16 mouse cellular contexts compared by ENCODE assay signal in genomic region chr3:84002433-84003090, GRCm38 (mm10). TPM values are rescaled to one million over a fixed set of nuclear protein-coding genes. Genes with fewer than 3 reads are reported as not detected.
DNase-seq lines count a peak whose midpoint lies in the region; ATAC-seq and TF ChIP-seq lines count a peak whose summit lies in the region.
"Had no signal": no experiment of that assay in that cellular context is flagged by ENCODE, and none has a peak within 500 bp of the region (broad histone marks: within the 10 kb centered on the region; RNA-seq: fewer than 3 reads in every experiment).

No protein-coding gene starts in this region.

- H3K4me3 ChIP-seq in lung, embryonic 16.5 days (ENCODE audit: low read length), result no peak overlapping the region
- no peak overlapping the region for H3K4me3 ChIP-seq in liver, embryonic 13.5 days (replicated peaks)
- H3K4me3 ChIP-seq in stomach, postnatal 0 days (ENCODE audit: low read depth, low read length), result no peak overlapping the region
- H3K4me3 ChIP-seq: layer of hippocampus, adult 2 months; limb, embryonic 15.5 days had no signal

- no peaks in the 10 kb centered on the region for H3K36me3 ChIP-seq in lung, embryonic 16.5 days (ENCODE audit: control insufficient read depth, insufficient read depth, low read length)
- H3K36me3 ChIP-seq in liver, embryonic 13.5 days, result peaks cover 18% of the 10 kb centered on the region
- 0 out of 2 replicates have a peak, but pooled peaks cover 2% of the 10 kb centered on the region for H3K36me3 ChIP-seq in stomach, postnatal 0 days (ENCODE audit: control insufficient read depth, insufficient read depth, low read length)
- H3K36me3 ChIP-seq: limb, embryonic 15.5 days had no signal

- no peak overlapping the region for H3K9ac ChIP-seq in lung, embryonic 16.5 days (ENCODE audit: low read length)
- no peak overlapping the region for H3K9ac ChIP-seq in liver, embryonic 13.5 days
- H3K9ac ChIP-seq in stomach, postnatal 0 days (ENCODE audit: low read length), result no peak overlapping the region
- H3K9ac ChIP-seq: limb, embryonic 15.5 days had no signal

- peak; percentile 19 for DNase-seq in adrenal gland, postnatal 14 days
- no peak for DNase-seq in adrenal gland, postnatal 36 days
- DNase-seq in lung, postnatal 14 days, result no peak
- DNase-seq in liver, embryonic 13.5 days, result no peak
- peak; percentile 48 for DNase-seq in stomach, postnatal 0 days (ENCODE audit: low spot score)
- DNase-seq in right cerebral cortex, postnatal 36 days (ENCODE audit: low spot score in 2 of 2), result no peak
- no peak for DNase-seq in heart, adult 8-10 months (ENCODE audit: low spot score)
- DNase-seq: cerebellum, adult 11 months; heart, adult 18-20 months; heart, postnatal 10 days; right cerebral cortex, postnatal 25 days; thymus, postnatal 36 days had no signal

- H3K27ac ChIP-seq in lung, embryonic 16.5 days (ENCODE audit: low read length), result 0 out of 2 replicates have a peak overlapping the region, but pooled peaks have one; percentile 8
- H3K27ac ChIP-seq in liver, embryonic 13.5 days, result peak overlapping the region; percentile 29; the same call in 1 of the 2 replicates
- peak overlapping the region; percentile 20; the same call in 1 of the 2 replicates for H3K27ac ChIP-seq in stomach, postnatal 0 days (replicated peaks)
- H3K27ac ChIP-seq: layer of hippocampus, adult 2 months; limb, embryonic 15.5 days had no signal

- H3K9me3 ChIP-seq in lung, embryonic 16.5 days (ENCODE audit: control insufficient read depth, low read length), result no peaks in the 10 kb centered on the region
- H3K9me3 ChIP-seq in liver, embryonic 13.5 days (replicated peaks), result no peaks in the 10 kb centered on the region
- no peaks in the 10 kb centered on the region for H3K9me3 ChIP-seq in stomach, postnatal 0 days (ENCODE audit: control insufficient read depth, low read length)
- H3K9me3 ChIP-seq: G1E; limb, embryonic 15.5 days had no signal

- no peak for ATAC-seq in lung, embryonic 16.5 days (ENCODE audit: low read depth)
- ATAC-seq in liver, embryonic 13.5 days (ENCODE audit: low read depth), result peak; percentile 15; the same call in 1 of the 2 replicates
- peak; percentile 88 for ATAC-seq in stomach, postnatal 0 days (ENCODE audit: low FRiP score, low TSS enrichment)

- no peaks in the 10 kb centered on the region for H3K27me3 ChIP-seq in lung, embryonic 16.5 days (ENCODE audit: control insufficient read depth, insufficient read depth, low read depth, low read length)
- no peaks in the 10 kb centered on the region for H3K27me3 ChIP-seq in liver, embryonic 13.5 days
- no peaks in the 10 kb centered on the region for H3K27me3 ChIP-seq in stomach, postnatal 0 days (ENCODE audit: control insufficient read depth, insufficient read depth, low read length)
- H3K27me3 ChIP-seq: limb, embryonic 15.5 days had no signal

- no peak for TF ChIP-seq EP300 in stomach, postnatal 0 days (optimal IDR thresholded peaks at IDR 0.05)

- H3K4me1 ChIP-seq in lung, embryonic 16.5 days (replicated peaks; ENCODE audit: control insufficient read depth, insufficient read depth, low read length), result peaks cover 17% of the 10 kb centered on the region
- peaks cover 70% of the 10 kb centered on the region for H3K4me1 ChIP-seq in liver, embryonic 13.5 days (replicated peaks)
- no peaks in the 10 kb centered on the region for H3K4me1 ChIP-seq in stomach, postnatal 0 days (replicated peaks; ENCODE audit: control insufficient read depth, insufficient read depth)

- no peak for TF ChIP-seq CTCF in stomach, postnatal 0 days (IDR thresholded peaks at IDR 0.05; ENCODE audit: low read depth)

- 65% methylated on average over 6 of the region's 6 CpGs for WGBS in lung, embryonic 16.5 days
- WGBS in liver, embryonic 13.5 days (ENCODE audit: insufficient replicate concordance), result 79% methylated on average over 6 of the region's 6 CpGs
- WGBS in stomach, postnatal 0 days, result 58% methylated on average over 6 of the region's 6 CpGs

- H3K4me2 ChIP-seq in lung, embryonic 16.5 days (ENCODE audit: low read depth, low read length), result no peak overlapping the region
- H3K4me2 ChIP-seq in liver, embryonic 13.5 days, result no peak overlapping the region
- H3K4me2 ChIP-seq in stomach, postnatal 0 days (replicated peaks; ENCODE audit: low read depth), result 0 out of 2 replicates have a peak overlapping the region, but pooled peaks have one; percentile 3
- H3K4me2 ChIP-seq: limb, embryonic 15.5 days had no signal

RNA-seq across cellular contexts. Expression of gene Tmem131l, which starts 37.4 kb away (rescaled TPM):
- 45.7 and 60.1 TPM in 2 replicates for total RNA-seq in adrenal gland, postnatal 14 days (2021)
- 10 to 100 TPM; 32.6 to 34.5 TPM for total RNA-seq in adrenal gland, postnatal 36 days (2021)
- polyA plus RNA-seq in lung, embryonic 16.5 days (2015; fragmentation: Nextera tagmentation; extraction: Ambion mirVana), result 46.4 and 47.0 TPM in 2 replicates
- 23.0 and 23.7 TPM in 2 replicates for polyA plus RNA-seq in liver, embryonic 13.5 days (2015; fragmentation: Nextera tagmentation; extraction: Ambion mirVana)
- 15.5 and 18.3 TPM in 2 replicates for polyA plus RNA-seq in stomach, postnatal 0 days (2015; fragmentation: Nextera tagmentation; extraction: Ambion mirVana)
- 10 to 100 TPM; 17.6 to 25.0 (median 21.0) TPM for total RNA-seq in heart, adult 8-10 months (2022)

Comparison
In these comparisons a context has a peak if more than half of its experiments do, and no peak if none do; other contexts are left out.
1. DNase-seq: peak in adrenal gland, postnatal 14 days (single experiment) and stomach, postnatal 0 days (single experiment); none in adrenal gland, postnatal 36 days (0 of 2), lung, postnatal 14 days (single experiment), liver, embryonic 13.5 days (single experiment), right cerebral cortex, postnatal 36 days (0 of 2) and heart, adult 8-10 months (single experiment).
2. Peak in every context shown above with its lines, with median percentiles within 50 percentile points of each other: H3K27ac ChIP-seq.